Mouse (Mus musculus) E14TG2a.4 (cell line): Measurements from ENCODE around the gene Zcrb1.

Experiments used
- CTCF ChIP-seq: conservative IDR thresholded peaks from 2 replicates; pipeline ENCODE4 v1.5.1; 2014; ENCODE audit warnings: low read length
- NANOG ChIP-seq: IDR thresholded peaks from 2 replicates; pipeline ENCODE4 v1.6.1; 2014; ENCODE audit warnings: borderline replicate concordance, low read length, mixed read lengths

DNA sequence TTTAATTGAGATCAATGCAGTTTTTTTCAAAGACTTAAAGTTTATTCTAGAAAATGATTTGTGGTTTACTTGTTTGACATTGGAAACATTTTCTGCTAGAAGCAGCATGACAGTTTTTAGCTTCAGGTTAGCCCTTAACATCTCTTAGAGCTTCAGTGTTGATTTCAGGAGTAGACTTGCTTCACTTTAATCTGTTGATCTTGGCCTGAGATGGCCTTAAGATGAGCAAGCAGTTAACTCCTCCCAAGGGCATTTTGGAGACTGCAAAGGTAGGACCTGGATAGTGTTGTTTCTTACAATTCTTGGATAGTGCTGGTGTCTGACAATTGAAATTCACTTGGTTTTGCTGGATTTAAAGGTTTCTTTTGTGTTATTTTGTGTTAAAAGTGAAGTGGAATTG is 6.7 kb upstream of the Zcrb1 start:
- TF ChIP-seq CTCF = no peak
- no peak for TF ChIP-seq NANOG
